Mouse (Mus musculus): Measurements from ENCODE around the gene Sacm1l.

The Sacm1l gene

GRCm38 (mm10) chr9:123509638-123510604 is 19.6 kb upstream of the Sacm1l start:
- DNase-seq (ENCODE audit: low read depth, low spot score), result no peak

GRCm38 (mm10) chr9:123510926-123511325 is 18.6 kb upstream of the Sacm1l start:
- DNase-seq (ENCODE audit: low read depth, low spot score), result no peak

- DNase-seq (ENCODE audit: low read depth, low spot score), result no peak
Measured at GRCm38 (mm10) chr9:123512482-123512881, 17.1 kb upstream of the Sacm1l start.

DNA sequence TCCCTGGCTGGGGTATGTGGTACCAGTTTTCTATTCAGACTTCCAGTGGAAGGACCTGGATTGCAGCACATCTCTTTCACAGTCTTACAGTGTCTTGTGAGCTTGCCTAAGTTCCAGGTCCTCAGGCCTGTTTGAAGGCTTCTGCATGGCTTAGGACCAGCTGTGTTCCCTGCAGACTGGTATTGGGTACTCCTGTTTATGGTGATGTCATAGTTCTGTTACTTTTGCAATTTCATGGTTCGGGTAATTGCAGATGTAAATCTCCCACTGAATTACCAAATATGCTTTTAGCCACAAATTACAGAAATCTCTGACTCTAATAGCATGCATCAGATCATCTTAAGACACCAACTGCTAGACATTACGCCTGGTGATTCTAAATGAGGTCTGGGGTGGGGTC is 14.5 kb upstream of the Sacm1l start:
- DNase-seq (ENCODE audit: low read depth, low spot score), result no peak

GRCm38 (mm10) chr9:123516641-123517385 is 12.7 kb upstream of the Sacm1l start:
- DNase-seq (ENCODE audit: low read depth, low spot score), result no peak

GRCm38 (mm10) chr9:123518969-123519894 is 10.3 kb upstream of the Sacm1l start:
- no peak for DNase-seq (ENCODE audit: low read depth, low spot score)

DNA sequence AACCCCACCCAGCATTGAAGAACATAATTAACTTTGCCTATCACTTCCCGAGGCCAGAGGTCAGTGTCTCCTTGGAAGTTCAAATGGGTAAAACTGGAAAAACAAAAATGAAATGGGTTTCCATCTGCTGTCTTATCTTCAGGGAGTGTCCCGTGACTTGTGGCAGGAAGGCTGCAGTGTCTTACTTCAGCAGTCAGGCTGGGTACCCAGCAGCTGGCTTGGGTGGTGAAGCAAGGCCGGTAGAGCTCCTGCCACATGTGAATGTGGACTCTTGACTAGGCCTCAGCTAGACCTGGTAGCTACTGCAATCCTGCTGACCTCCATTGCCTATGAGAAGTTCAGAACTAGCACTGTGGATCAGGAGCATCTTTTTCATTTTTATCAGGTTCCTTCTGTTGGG is 8.8 kb upstream of the Sacm1l start:
- no peak for DNase-seq (ENCODE audit: low read depth, low spot score)

GRCm38 (mm10) chr9:123523676-123524075 is 5.9 kb upstream of the Sacm1l start:
- DNase-seq (ENCODE audit: low read depth, low spot score), result no peak

DNA sequence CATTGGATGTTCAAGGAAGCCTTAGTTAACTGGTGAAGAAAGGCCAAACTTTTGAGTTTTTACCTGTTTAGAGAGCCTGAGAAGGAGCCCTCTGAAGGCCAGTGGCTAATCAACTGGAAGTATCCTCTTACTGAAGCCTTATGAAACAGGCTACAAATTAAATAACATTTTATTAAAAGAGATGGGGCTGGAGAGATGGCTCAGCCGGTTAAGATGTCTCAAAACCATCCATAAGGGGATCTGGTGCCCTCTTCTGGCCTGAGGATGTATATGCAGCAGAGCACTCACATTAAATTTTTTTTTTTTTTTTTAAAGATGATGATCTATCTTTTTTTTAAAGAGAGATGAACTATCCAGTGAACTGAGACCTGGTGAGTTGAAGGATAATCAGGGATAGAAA is 4.5 kb upstream of the Sacm1l start:
- DNase-seq (ENCODE audit: low read depth, low spot score), result no peak

DNA sequence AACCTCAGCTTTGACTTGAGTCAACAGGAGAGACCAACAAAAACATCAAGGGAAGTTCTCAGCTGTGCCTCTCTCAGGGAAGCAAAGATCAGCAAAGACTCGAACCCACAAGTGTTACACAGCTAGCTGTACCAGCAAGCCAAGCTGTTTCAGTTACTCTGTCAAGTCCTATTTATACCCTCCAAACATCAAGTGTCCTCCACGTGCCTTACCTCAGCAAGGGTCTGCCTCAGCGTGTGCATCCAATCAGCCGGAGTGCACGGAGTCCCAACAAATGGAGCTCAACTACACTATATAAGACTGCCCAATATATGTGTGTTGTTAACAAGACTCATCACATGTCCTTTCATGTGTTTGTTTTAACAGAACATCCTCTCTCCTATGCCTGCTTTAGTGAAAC is 3.1 kb upstream of the Sacm1l start:
- DNase-seq (ENCODE audit: low read depth, low spot score), result no peak

DNA sequence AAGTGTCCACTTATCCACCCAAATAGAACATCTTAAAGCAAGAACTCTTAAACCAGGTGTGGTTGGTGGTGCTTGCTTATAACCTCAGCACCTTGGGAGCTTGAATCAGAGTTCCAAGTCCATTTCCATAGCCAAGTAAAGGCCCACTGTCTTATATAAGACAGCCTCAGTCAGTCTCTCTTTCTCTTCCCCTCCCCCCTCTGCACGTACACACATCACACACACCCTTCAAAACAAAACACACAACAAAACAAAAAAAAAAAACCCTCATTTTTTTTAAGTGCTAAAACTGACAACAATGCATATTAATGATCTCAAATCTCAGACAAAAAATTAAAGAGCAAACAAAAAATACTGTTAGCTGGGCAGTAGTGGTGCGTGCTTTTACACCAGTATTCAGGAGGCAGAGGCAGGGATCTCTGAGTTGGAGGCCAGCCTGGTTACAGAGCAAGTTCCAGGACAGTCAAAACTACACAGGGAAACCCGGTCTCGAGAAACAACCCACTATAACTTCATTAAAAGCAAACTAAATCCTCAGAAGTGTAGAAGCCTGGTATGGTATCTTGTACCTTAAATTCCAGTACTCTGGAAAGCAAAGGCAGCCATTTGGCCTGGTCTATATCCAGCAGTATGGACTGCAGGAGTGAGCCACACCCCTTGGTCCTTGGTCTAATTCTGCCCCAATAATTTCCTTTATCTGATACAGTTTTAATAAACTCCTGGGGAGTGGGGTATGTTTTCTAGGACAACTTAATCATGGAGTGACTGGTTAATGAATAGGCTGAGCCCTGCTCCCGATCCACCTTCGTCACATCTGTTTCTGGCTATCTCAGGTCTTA is 1.3 kb upstream of the Sacm1l start:
- no peak for DNase-seq (ENCODE audit: low read depth, low spot score)

GRCm38 (mm10) chr9:123528926-123529295 is 648 bp upstream of the Sacm1l start:
- no peak for DNase-seq (ENCODE audit: low read depth, low spot score)

DNA sequence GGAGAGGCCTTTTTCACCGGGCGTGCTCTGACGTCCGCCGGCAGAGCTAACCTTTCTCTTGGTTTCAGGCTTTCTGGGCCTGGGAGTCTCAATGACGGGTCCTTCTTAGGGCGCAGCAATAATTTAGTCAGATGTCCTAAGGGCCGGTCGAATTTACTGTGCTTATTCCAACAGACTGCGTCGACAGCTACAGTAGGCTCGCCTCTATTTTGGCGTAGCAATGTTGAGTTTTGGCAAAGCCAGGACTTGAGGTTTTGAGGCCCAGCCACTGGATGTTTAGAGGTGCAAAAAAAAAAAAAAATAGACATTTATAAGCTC is 558 bp downstream of the Sacm1l start:
- no peak for DNase-seq (ENCODE audit: low read depth, low spot score)

GRCm38 (mm10) chr9:123530566-123531130 is 1.1 kb downstream of the Sacm1l start:
- no peak for DNase-seq (ENCODE audit: low read depth, low spot score)

DNA sequence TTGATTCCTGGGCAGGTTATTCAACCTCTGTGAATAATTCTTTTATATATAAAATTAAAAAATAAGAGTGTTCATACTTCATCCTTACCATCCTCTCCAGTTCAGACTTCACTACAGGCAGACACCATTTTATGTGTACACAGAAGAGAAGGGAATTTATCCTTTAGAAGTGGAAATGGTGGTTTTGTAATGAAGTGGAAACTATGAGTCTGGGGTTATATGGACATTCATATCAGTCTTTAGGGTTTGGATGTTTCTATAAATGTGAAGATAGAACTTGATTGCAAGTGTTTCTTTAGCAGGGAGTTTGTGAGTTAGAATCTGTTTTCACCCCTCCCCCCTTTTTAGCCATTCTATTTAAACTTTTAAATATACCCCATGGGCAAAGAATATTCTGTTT is 1.7 kb downstream of the Sacm1l start:
- DNase-seq (ENCODE audit: low read depth, low spot score), result no peak

DNA sequence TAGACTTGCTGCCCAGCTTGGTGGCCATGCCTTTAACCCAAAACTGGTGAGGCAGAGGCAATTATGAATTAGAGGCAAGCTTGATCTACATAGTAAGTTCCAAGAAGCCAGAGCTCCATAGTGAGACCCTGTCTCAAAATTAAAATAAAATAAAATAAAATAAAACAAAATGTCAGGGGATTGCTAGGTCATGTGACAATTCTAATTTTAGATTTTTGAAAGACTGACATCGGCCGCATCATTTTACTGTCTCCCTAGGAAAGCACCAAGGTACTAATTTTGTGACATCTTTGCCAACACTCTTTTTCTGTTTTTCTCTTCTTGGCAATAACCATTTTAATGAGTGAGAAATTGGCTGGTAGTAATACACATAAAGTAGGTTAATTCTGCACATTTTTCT is 7.1 kb downstream of the Sacm1l start:
- no peak for DNase-seq (ENCODE audit: low read depth, low spot score)

- no peak for DNase-seq (ENCODE audit: low read depth, low spot score)
Measured at GRCm38 (mm10) chr9:123538189-123538588, 8.6 kb downstream of the Sacm1l start.

- no peak for DNase-seq (ENCODE audit: low read depth, low spot score)
Measured at GRCm38 (mm10) chr9:123539093-123539492, 9.5 kb downstream of the Sacm1l start.

GRCm38 (mm10) chr9:123539823-123540222 is 10.3 kb downstream of the Sacm1l start:
- no peak for DNase-seq (ENCODE audit: low read depth, low spot score)

- no peak for DNase-seq (ENCODE audit: low read depth, low spot score)
Measured at GRCm38 (mm10) chr9:123554599-123554998, 25.0 kb downstream of the Sacm1l start.
